Mouse (Mus musculus) cerebellum, adult 18-20 months (tissue): ENCODE data around the gene Anks4b.

Experiments
- DNase-seq, 2 experiments: peaks; one replicate each; pipeline ENCODE4 v3.0.0; 2021

Anks4b gene

DNA sequence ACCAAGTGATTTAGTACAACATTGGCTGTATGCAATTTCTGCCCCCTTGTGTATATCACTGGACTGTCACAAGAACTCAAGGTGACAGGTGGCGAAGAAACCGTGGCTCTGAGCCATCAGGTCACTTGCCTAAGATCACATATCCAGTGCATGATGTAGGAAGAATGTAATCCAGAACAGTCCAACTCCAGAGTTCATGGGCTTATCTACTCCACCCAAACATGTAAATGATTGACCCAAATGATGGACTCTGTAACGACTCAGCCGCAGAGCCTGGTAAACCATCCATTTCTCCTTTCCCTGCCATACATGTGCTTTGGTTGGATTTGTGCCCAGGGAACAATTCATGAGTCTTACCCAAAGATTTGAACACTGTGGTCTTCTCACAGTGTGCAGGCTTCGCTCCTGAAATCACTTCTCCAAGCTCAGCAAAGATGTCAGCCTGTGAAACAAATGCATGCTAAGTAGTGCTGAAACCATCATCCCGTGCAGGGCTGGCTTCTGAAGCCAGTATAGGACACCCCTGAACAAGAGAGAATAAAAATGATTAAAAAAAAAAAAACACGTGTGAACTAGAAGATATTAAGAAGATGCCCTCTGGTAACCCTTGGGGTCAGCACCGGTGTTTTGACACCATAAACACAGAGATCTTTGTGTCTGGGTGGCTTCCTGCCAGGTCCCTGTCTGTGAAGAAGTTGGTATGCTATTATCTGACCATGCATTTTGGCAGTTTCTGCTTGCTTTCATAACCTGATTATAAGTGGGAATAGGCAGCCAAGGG lies 15.9 kb downstream of the Anks4b start:
- DNase-seq: peak; percentile 18 to 40

DNA sequence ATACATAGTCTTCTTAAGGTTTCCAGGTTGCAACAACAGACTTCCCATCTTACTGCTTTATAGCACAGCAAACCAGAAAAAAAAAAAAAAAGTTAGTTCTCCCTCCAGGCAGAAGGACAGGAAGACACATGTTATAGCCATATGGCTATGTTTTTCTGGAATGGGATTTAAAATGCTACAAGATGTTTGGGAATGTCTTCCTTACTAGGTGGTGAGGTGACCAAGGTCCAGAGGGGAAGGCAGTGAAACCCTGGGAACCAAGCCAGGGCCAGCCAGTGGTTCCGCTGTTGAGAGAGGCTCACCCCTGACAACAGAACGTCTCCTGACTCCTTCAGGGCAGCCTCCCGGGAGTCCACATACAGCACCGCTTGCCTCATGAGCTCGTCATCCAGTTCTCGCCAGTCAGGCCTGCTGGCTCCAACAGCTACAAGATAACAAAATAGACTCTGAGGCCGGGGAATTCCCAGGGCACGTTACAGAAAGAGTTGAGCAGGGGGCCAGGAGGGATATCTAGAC lies 16.6 kb downstream of the Anks4b start:
- DNase-seq: peak; percentile 22 to 55

DNA sequence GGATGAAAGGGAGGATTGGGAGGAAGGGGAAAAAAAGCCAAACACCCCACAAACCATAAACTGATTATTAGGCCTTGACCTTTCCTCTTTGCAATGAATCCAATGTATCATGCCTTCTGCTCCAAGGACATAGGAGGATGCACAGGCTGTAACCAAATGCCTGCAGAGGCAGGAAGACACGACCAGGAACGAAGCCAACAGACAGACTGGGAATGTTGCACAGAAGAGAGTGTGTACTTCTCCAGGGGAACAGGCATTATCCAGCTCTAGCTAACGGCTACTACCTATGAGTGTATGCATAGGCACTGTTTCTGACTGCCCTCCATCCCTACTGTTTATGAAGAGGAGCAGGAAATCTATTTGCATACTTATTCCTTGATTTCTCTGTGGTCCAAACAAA lies 18.5 kb downstream of the Anks4b start:
- peak; percentile 43 to 45 for DNase-seq

DNA sequence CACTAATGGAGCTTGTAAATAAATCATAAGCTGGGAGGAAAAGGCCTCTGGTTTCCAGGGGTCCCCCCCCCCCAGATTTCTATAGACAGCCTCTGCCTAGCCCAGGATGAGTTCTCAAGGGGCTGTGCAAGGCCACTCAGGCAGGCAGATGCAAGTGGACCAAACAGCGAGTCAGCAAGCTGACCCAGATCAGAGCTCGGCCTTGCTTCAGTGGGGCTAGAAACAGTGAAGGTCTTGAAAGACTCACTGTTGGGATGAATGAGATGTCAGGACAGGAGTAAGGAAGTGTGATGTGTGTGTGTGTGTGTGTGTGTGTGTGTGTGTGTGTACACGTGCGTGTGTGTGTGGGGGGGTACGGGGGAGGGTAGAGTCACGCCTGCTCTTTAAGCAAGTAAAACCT lies 19.2 kb downstream of the Anks4b start:
- no peak for DNase-seq

DNA sequence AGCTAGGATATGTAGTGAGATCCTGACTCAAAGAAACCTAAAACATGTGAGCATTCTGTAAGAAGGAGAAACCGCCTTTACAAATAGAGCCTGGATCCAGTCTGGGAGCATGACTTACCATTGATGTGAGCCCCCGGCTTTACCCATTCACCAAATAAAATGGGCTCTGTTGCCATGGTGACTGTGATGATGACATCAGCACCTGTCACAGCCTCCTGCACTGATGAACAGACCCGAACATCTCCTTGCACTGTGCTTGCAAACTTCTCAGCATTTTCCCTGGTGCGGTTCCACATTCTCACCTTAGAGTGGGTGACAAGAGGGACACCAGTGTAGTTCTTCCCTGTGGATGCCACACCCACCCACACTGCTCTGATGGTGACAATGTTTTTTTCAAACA lies 21.5 kb downstream of the Anks4b start:
- no peak for DNase-seq

DNA sequence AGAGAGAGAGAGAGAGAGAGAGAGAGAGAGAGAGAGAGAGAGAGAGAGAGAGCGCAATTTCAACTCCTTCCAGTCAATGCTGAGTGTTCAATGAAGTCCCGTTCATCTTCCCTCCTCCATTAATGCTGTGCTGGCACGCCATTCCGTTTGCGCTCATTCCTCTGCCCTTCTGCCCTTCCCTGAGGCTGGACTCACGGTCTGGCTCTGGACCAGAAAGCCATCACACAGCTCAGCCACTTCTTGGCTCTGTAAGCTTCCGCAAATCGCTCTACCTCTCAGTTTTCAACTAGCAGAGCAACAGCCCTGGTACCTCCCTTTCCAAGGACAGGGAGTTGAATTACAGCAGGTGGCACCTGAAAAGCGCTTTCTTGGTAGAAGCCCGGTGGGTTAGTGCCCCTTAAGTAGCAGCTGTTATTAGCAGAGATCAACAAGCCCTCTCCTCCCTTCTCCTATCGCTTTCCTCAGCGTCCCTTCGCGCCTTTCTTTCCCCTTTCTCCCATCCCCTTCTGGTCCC lies 27.6 kb downstream of the Anks4b start:
- DNase-seq: peak in 1 of 2 experiments; percentile 29

DNA sequence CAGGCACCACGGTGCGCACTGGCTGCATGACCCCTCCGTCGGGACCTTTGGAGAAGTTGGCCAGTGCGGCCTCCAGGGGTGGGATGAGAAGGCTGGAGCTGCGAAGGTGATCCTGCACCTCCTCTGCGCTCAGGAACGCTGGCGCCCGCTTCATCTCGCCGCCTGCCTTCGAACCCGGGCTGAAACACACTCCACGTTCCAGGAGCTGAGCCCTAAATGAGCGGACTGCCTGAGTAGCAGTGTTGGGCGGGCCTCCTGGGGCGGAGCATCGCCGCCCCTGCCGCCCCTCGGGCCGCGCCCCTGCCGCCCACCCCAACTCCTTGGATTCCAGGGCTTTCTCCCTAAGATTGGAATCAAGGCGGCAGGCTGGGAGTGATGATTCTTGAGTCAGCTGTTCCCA lies 28.1 kb downstream of the Anks4b start, which contains the start of gene Crym:
TSS of gene Crym (minus strand) at position 341 of the 400 bp plus-strand sequence.
- DNase-seq: no peak

DNA sequence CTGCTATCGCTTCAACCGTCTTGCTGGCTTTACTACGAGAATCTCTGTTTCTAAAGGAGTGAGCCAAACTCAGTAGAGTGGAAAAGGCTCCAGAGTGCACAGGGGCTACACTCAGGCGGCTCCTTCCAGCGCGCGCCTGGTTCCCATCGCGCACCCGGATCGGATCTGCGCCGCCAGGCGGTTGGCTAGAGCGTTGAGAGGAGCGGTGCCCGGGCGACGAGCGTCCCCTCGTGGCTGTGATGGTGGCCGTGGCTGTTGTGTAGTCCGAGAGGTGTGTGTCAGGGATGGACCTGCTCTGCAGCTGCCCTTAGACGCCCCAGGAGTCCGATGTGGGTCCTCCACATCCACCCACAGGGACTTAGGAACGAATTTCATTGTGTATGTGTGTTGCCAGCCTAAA lies 30.1 kb downstream of the Anks4b start, which contains the start of gene Abca14:
TSS of gene Abca14 (plus strand) at position 173 of the 400 bp plus-strand sequence.
- DNase-seq: peak; percentile 69 to 87

DNA sequence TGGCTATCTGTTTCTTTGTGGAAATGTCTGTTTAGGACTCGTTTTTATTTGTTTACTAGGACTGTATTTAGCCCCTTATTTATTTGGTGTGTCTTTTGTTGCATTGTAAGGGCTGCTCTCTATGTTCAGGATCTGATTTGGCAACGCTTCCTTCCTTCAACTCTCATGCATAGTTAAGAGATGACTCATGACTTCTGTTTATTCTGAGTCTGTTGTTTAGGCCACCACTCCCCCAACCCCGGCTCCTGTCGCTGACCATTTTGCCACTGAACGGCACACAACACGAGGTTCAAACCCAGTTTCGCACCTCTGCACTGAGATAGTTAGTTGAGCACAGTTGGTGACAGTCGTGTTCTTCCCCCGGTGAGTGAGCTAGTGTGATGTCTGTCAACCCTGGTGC lies 32.3 kb downstream of the Anks4b start:
- no peak for DNase-seq

DNA sequence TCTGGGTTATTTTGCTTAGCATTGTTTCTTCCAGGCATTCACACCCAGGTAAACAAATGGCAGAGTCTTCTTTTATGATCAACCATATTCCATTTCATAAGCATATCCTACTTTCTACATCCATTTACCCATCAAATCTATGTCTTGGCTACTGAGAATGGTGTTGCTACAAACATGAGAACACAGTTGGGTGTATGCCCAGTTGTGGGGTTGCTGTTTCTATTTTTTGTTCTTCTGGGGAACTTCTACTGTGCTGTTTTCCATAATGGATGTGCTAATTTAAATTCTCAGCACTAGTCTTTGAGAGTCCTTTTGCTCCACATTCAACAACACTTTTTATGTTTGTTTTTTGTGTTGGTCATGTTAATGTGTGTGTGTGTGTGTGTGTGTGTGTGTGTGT lies 54.9 kb downstream of the Anks4b start:
- DNase-seq: no peak
